Mouse (Mus musculus): ENCODE data around the gene Tmem274. TPM values are rescaled to one million over a fixed set of nuclear protein-coding genes. Genes with fewer than 3 reads are reported as not detected.

The Tmem274 gene
- total RNA-seq, 2 experiments from 2014 or later: not detected

- intact Hi-C loops (cut with DNase I): no loop called here
- DNase-seq: peak in 1 of 2 experiments; percentile 43
Measured at GRCm38 (mm10) chr4:149518351-149519220, 41.4 kb downstream of the Tmem274 start.

GRCm38 (mm10) chr4:149521258-149521657, 44.1 kb downstream of the Tmem274 start:
- intact Hi-C loops (cut with DNase I): no loop called here
- no peak for DNase-seq

GRCm38 (mm10) chr4:149523961-149524360, 46.8 kb downstream of the Tmem274 start:
- intact Hi-C loops (cut with DNase I): no loop called here
- no peak for DNase-seq

GRCm38 (mm10) chr4:149525170-149525569, 48.0 kb downstream of the Tmem274 start:
- intact Hi-C loops (cut with DNase I): no loop called here
- DNase-seq: no peak

DNA sequence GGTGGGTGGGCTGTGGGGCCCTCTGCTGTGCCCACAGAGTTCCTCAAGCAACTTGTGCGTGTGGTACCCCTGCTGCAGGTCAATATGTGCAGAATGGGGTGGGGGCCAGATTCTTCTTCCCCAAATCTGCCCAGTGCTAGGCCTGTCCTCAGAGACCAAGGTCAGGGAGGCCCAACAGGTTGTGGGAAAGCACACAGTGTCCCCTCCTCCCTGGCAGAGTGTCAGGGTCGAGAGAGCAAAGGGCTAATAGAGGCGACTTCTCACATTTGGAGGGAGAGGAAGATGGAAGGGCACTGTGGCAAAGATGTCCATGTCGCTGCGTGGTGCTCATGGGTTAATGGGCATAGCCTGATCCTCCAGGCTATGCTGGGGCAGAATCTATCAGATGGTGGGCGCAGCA, 48.6 kb downstream of the Tmem274 start:
- intact Hi-C loops (cut with DNase I): no loop called here

DNA sequence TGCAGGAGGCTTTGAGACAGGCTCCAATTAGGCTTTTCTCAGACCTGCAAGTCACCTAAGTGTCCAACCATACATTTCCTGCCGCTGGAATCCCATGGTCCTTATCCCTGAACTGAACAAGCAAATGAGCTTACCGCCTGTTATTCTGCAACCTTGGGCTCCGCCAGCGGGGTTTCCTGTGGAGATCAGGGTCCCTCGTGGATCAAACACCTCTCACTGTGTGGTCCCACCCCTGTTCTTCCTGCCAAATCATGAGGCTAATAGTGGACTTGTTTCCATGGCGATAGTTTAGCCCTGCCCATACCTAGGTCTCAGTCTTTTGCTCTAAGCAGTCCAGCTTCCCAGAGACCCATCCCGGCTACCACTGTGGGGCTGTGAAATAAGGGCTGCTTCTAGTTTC, 49.2 kb downstream of the Tmem274 start:
- intact Hi-C loops (cut with DNase I): no loop called here
- peak; percentile 70 for DNase-seq

More for the DNA sequence above, 48.6 kb downstream of the Tmem274 start:
- DNase-seq: no peak

DNA sequence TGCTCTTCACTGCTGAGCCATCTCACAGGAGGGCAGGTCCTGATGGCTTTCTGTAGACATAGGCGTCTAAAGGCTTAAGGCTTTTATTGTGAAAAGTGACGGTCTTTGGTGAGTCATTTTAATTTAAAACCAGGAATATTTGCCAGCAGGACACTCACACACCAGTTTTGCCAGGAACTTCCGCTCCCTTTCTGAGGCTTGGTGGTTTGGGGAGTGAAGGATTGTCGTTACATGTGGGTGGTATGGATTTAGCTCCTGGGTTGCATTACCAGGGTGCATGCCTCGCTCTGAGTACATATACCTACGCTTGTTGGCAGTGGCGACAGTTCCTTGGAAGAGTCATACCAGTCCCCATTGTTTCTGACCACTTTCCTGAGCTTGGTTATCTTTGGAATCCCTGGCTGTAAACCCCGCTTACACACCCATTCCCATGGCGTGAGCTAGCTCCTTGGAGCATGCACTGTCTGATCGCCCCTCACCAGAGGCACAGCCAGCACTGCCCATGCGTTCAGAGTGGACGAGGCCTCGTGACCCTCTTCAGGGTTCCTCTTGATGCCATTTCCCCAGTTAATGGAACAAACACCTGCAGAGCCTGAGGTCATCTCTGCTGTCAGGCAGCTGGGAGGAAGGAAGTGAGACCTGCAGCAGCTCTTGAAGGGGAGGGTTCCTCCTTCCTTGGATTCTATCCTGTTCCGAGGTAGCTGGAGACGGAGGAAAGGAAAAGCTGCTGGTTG, 50.6 kb downstream of the Tmem274 start:
- intact Hi-C loops (cut with DNase I): no loop called here
- peak; percentile 44 to 50 for DNase-seq

DNA sequence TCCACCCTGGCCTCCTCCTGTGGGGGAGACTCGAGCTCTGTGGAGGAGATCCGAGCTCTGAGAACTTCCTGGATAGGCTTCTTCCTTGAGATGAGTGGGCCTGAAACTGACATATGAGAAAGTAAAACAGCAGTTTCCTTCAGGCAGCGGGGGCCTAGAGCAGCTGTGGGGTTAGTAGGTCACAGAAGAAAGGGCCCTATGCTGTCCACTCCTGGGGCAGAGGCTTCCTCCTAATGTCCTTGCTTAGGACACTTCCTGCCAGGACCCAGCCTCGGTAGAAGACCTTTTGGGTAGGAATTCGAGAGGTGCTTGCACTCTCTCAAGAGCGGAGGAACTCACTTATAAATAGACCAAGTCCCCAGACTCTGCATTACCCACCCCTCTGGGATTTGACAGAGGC, 52.5 kb downstream of the Tmem274 start:
- DNase-seq: peak in 1 of 2 experiments; percentile 24
- intact Hi-C loops (cut with DNase I): no loop called here

Other genes with a start within 250 kb of the Tmem274 start
- gene Kif1b, start 169.7 kb upstream of the Tmem274 start, total RNA-seq (2021): 100 to 1,000 TPM; 146 to 164 TPM
- 10 to 100 TPM; 53.6 to 60.2 TPM for gene Ube4b, start 50.6 kb upstream of the Tmem274 start, total RNA-seq (2021)
- 10 to 100 TPM; 35.2 to 76.0 TPM for gene Rbp7, start 22.4 kb upstream of the Tmem274 start, total RNA-seq (2021)
- gene Nmnat1, start 7.8 kb downstream of the Tmem274 start, total RNA-seq (2021): 10 to 100 TPM; 20.0 to 20.5 TPM
- gene Lzic, start 7.9 kb downstream of the Tmem274 start, total RNA-seq (2021): 10 to 100 TPM; 54.9 to 59.9 TPM
- 10 to 100 TPM; 57.2 to 63.7 TPM for gene Ctnnbip1, start 40.9 kb downstream of the Tmem274 start, total RNA-seq (2021)
- 10 to 100 TPM; 84.3 to 88.1 TPM for gene Clstn1, start 109.1 kb downstream of the Tmem274 start, total RNA-seq (2021)
- gene Pik3cd, start 225.2 kb downstream of the Tmem274 start, total RNA-seq (2021): 1 to 10 TPM; 4.1 to 4.6 TPM

All from heart, postnatal 10 days (tissue).